Mouse (Mus musculus): ENCODE measurements around the gene Dtx3. TPM values are rescaled to one million over a fixed set of nuclear protein-coding genes. Genes with fewer than 3 reads are reported as not detected.

Gene Dtx3
- polyA plus RNA-seq, 1 experiment = 5.0 TPM

GRCm38 (mm10) chr10:127213704-127214421, 18.3 kb upstream of the Dtx3 start:
- Histone ChIP-seq H3K4me3 (ENCODE audit: insufficient read depth, low read depth, low read length) (no peak overlapping the region), H3K4me1 (ENCODE audit: control insufficient read depth, insufficient read depth, insufficient read length, low read length) (no peaks in the 10 kb centered on the region), H3K27ac (replicated peaks; ENCODE audit: low read depth, low read length) (no peak overlapping the region)

- H3K27ac ChIP-seq (replicated peaks; ENCODE audit: low read depth, low read length) = no peak overlapping the region
- H3K4me3 ChIP-seq (ENCODE audit: insufficient read depth, low read depth, low read length) = no peak overlapping the region
- no peaks in the 10 kb centered on the region for H3K4me1 ChIP-seq (ENCODE audit: control insufficient read depth, insufficient read depth, insufficient read length, low read length)
Observed at GRCm38 (mm10) chr10:127213272-127213671, 17.7 kb upstream of the Dtx3 start.

GRCm38 (mm10) chr10:127211414-127211854, 15.9 kb upstream of the Dtx3 start, which contains the start of gene Pip4k2c:
Gene Pip4k2c, minus strand, starts transcription at chr10:127211585.
- no peak within 1 kb of the TSS for H3K27ac ChIP-seq (replicated peaks; ENCODE audit: low read depth, low read length)

GRCm38 (mm10) chr10:127210961-127211405, 15.5 kb upstream of the Dtx3 start:
- Histone ChIP-seq H3K4me1 (ENCODE audit: control insufficient read depth, insufficient read depth, insufficient read length, low read length) (no peaks in the 10 kb centered on the region), H3K4me3 (ENCODE audit: insufficient read depth, low read depth, low read length) (peak overlapping the region; percentile 87), H3K27ac (replicated peaks; ENCODE audit: low read depth, low read length) (no peak overlapping the region)

More at GRCm38 (mm10) chr10:127211414-127211854, 15.9 kb upstream of the Dtx3 start, which contains the start of gene Pip4k2c:
- Histone ChIP-seq H3K4me1 (ENCODE audit: control insufficient read depth, insufficient read depth, insufficient read length, low read length) (no peaks in the 10 kb centered on the region), H3K4me3 (ENCODE audit: insufficient read depth, low read depth, low read length) (peak within 1 kb of the TSS; percentile 87)

DNA sequence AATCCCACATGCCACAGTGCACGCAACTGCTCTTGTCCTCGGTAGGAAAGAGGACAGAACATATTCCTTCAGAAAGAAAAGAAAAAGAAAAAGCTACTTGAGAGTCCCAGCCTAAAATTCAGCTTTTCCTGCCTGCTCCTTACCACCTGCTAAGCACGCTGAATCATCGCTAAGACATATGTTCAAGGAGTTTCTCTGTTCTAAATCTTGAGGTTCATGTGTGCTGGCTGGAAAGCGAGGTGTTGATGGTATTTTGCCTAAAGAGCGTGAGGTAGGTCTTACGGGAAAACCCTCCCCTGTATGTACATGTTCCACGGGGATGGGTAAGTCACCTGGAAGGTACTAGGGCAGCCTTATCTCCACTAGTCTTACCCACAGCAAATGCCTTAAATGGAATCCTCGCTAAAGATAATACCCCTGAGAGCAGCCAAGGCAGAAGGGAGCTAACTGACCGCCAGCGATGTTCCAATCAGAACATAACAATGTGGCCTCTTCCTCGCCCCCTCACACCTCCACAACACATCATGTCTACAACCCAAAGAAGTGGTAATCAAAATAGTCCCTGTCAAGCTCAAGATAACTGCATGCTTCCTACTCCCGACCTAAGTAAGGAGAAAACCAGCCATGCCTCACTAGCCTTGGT, 14.5 kb upstream of the Dtx3 start:
- Histone ChIP-seq H3K4me3 (ENCODE audit: insufficient read depth, low read depth, low read length) (peak overlapping the region; percentile 87; the same call in 1 of the 2 replicates), H3K4me1 (ENCODE audit: control insufficient read depth, insufficient read depth, insufficient read length, low read length) (no peaks in the 10 kb centered on the region), H3K27ac (replicated peaks; ENCODE audit: low read depth, low read length) (no peak overlapping the region)

DNA sequence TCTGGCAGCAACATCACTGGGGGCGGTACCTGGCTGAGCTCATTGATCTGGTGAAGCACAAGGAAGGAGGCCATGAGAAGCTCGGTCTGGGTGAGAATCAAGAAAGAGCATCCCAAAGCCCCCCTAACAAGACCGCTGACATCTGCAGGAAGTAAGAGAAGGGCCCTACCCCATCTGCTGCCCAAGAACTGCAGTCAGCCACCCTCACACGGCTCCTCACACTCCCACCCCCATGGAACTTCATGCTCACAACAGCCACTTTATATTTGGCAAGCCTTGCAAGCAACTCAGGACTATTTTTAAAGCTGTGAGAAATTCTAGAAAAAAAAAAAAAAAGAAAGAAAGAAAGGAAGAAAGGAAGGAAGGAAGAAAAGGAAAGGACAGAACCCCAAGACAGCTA, 13.4 kb upstream of the Dtx3 start:
- Histone ChIP-seq H3K4me1 (ENCODE audit: control insufficient read depth, insufficient read depth, insufficient read length, low read length) (no peaks in the 10 kb centered on the region), H3K27ac (replicated peaks; ENCODE audit: low read depth, low read length) (no peak overlapping the region), H3K4me3 (ENCODE audit: insufficient read depth, low read depth, low read length) (no peak overlapping the region)

DNA sequence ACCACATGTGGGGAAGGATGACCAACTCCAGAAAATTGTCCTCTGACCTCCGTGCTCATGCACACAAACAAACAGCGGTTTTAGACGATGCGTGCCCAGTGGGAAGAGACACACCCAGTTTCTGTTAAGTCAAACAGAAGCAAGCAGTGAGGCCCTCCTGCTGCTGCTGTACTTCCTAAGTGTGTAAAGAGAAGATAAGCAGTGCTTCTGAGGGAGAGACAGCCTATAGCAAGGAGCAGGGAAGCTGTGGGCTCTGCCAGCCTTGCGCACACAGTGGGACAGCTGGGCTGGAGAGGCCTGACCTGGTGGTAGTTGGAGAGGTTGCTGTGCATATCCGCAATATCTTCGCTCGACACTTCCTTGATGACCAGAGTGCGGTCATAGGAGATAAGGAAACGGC, 9.8 kb upstream of the Dtx3 start:
- Histone ChIP-seq H3K27ac (replicated peaks; ENCODE audit: low read depth, low read length) (no peak overlapping the region), H3K4me3 (ENCODE audit: insufficient read depth, low read depth, low read length) (no peak overlapping the region), H3K4me1 (ENCODE audit: control insufficient read depth, insufficient read depth, insufficient read length, low read length) (no peaks in the 10 kb centered on the region)

GRCm38 (mm10) chr10:127204589-127204988, 9.1 kb upstream of the Dtx3 start:
- H3K4me1 ChIP-seq (ENCODE audit: control insufficient read depth, insufficient read depth, insufficient read length, low read length) = no peaks in the 10 kb centered on the region
- no peak overlapping the region for H3K27ac ChIP-seq (replicated peaks; ENCODE audit: low read depth, low read length)
- no peak overlapping the region for H3K4me3 ChIP-seq (ENCODE audit: insufficient read depth, low read depth, low read length)

- H3K27ac ChIP-seq (replicated peaks; ENCODE audit: low read depth, low read length) = no peak overlapping the region
- no peaks in the 10 kb centered on the region for H3K4me1 ChIP-seq (ENCODE audit: control insufficient read depth, insufficient read depth, insufficient read length, low read length)
Observed at GRCm38 (mm10) chr10:127203106-127203505, 7.6 kb upstream of the Dtx3 start.

DNA sequence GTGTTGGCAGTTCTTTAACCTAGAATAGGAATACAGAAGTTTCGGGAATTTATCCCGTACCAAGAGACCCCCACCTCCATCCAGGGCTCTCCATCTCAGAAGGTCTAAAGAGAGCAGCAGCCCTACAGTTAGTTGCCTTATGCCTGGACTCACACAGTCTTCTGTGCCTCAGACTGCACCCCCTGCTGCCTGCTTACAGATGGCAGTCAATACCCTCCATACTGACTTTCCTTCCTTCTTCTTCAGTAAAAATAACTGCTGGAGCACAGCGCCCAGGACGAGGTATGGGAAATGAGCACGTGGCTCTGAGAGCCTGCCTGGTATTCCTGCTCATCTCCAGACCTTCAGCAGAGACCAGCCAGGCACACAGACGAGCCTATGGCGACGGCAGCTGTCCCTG, 4.8 kb upstream of the Dtx3 start:
- H3K4me3 ChIP-seq (ENCODE audit: insufficient read depth, low read depth, low read length) = no peak overlapping the region
- H3K4me1 ChIP-seq (ENCODE audit: control insufficient read depth, insufficient read depth, insufficient read length, low read length) = no peaks in the 10 kb centered on the region
- H3K27ac ChIP-seq (replicated peaks; ENCODE audit: low read depth, low read length) = no peak overlapping the region

More at GRCm38 (mm10) chr10:127203106-127203505, 7.6 kb upstream of the Dtx3 start:
- H3K4me3 ChIP-seq (ENCODE audit: insufficient read depth, low read depth, low read length) = no peak overlapping the region

DNA sequence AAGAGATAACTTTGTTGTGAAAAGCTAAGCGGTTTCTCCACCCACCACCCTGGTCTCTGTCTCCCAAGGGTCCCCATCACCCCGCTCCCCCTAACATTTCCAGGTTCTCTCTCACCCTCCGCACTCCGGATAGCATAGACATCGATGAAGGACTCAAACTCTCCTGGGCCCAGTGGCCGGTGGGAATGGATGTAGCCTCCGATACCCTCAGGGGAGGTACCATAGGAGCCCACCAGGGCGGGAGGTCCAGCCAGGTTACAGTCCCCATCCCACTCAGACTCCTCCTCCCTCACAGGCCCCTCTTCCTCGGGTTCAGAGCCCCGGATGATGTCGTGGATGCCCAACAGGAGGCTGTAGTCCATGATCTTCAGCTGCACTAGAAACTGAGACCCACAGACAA, 3.9 kb upstream of the Dtx3 start:
- Histone ChIP-seq H3K4me1 (ENCODE audit: control insufficient read depth, insufficient read depth, insufficient read length, low read length) (no peaks in the 10 kb centered on the region), H3K27ac (replicated peaks; ENCODE audit: low read depth, low read length) (no peak overlapping the region), H3K4me3 (ENCODE audit: insufficient read depth, low read depth, low read length) (no peak overlapping the region)

- no peak overlapping the region for H3K27ac ChIP-seq (replicated peaks; ENCODE audit: low read depth, low read length)
- no peak overlapping the region for H3K4me3 ChIP-seq (ENCODE audit: insufficient read depth, low read depth, low read length)
- H3K4me1 ChIP-seq (ENCODE audit: control insufficient read depth, insufficient read depth, insufficient read length, low read length) = no peaks in the 10 kb centered on the region
Observed at GRCm38 (mm10) chr10:127199068-127199467, 3.5 kb upstream of the Dtx3 start.

GRCm38 (mm10) chr10:127198492-127198891, 3.0 kb upstream of the Dtx3 start:
- no peak overlapping the region; the same call in 1 of the 2 replicates for H3K27ac ChIP-seq (replicated peaks; ENCODE audit: low read depth, low read length)
- H3K4me1 ChIP-seq (ENCODE audit: control insufficient read depth, insufficient read depth, insufficient read length, low read length) = no peaks in the 10 kb centered on the region
- H3K4me3 ChIP-seq (ENCODE audit: insufficient read depth, low read depth, low read length) = no peak overlapping the region

DNA sequence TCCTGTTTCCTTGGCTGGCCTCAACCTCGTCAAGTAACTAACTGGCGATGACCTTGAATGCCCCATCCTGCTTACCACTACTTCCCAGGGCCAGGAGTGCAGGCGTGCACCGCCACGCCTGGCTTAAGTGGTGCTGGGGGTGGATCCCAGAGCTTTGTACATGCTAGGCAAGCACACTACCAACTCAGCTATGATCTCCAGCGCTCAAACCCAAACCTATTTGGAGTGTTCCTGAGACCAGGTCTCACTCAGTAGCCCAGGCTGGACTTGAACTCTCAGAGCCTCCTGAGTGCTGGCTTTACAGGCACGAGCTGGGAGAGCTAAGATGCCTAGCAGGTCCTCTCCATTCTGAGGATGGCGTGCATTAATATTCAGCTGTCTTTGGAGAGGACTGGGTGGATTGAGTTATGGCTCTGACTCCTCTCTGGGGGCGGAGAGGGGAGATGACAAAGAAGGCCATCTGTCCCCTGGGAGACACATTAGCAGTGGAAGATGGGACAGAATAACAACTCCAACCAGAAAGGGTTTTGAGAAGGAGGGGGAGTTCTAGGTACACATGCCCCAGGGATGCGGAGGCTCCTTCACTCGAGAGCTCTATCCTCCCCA, 2.1 kb upstream of the Dtx3 start:
- Histone ChIP-seq H3K27ac (replicated peaks; ENCODE audit: low read depth, low read length) (peak overlapping the region; percentile 55), H3K4me1 (ENCODE audit: control insufficient read depth, insufficient read depth, insufficient read length, low read length) (no peaks in the 10 kb centered on the region), H3K4me3 (ENCODE audit: insufficient read depth, low read depth, low read length) (no peak overlapping the region)

DNA sequence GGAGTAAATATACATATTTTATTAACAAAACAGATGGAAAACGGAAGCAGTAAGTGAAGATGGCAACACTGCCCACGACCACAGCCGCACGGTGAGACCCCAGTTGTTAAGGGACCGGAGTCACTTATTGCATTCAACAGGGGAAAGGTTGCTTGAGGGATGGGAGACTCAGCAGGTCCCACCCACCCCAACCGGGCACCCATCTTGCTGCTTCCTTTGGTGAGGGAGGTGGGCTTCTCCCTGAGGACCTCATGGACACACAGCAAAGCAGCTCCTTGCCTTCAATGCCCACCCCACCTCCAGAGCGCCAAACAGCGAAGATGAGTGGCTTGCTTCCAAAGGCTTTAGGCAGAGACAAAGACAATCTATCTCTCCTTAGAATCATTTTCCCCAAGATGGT, 1.6 kb upstream of the Dtx3 start:
- H3K27ac ChIP-seq (replicated peaks; ENCODE audit: low read depth, low read length) = peak overlapping the region; percentile 55
- H3K4me3 ChIP-seq (ENCODE audit: insufficient read depth, low read depth, low read length) = no peak overlapping the region

More for the DNA sequence above, 1.6 kb upstream of the Dtx3 start:
- no peaks in the 10 kb centered on the region for H3K4me1 ChIP-seq (ENCODE audit: control insufficient read depth, insufficient read depth, insufficient read length, low read length)
